Mouse (Mus musculus): Measurements from ENCODE around the gene Scgn.
A peak's percentile ranks its signal among the peaks of the same experiment; 100 is the strongest.

Scgn gene

GRCm38 (mm10) chr13:23971870-23972269 lies 19.1 kb downstream of the Scgn start:
- Histone ChIP-seq H3K36me3 (ENCODE audit: control insufficient read depth, insufficient read depth, low read length, poor library complexity, severe bottlenecking) (no peaks in the 10 kb centered on the region), H3K27me3 (ENCODE audit: control insufficient read depth, insufficient read depth, low read length, poor library complexity, severe bottlenecking) (no peaks in the 10 kb centered on the region)
- no peak for DNase-seq (ENCODE audit: low read depth, low spot score)

- no peaks in the 10 kb centered on the region for H3K27me3 ChIP-seq (ENCODE audit: control insufficient read depth, insufficient read depth, low read length, poor library complexity, severe bottlenecking)
- DNase-seq (ENCODE audit: low read depth, low spot score), result no peak
- no peaks in the 10 kb centered on the region for H3K36me3 ChIP-seq (ENCODE audit: control insufficient read depth, insufficient read depth, low read length, poor library complexity, severe bottlenecking)
These were observed 26.1 kb downstream of the Scgn start for GRCm38 (mm10) chr13:23964909-23965308.

- H3K27me3 ChIP-seq (ENCODE audit: control insufficient read depth, insufficient read depth, low read length, poor library complexity, severe bottlenecking), result no peaks in the 10 kb centered on the region
- no peaks in the 10 kb centered on the region for H3K36me3 ChIP-seq (ENCODE audit: control insufficient read depth, insufficient read depth, low read length, poor library complexity, severe bottlenecking)
- no peak for DNase-seq (ENCODE audit: low read depth, low spot score)
These were observed 31.2 kb downstream of the Scgn start for GRCm38 (mm10) chr13:23959776-23960175.

GRCm38 (mm10) chr13:23950928-23951327 lies 40.1 kb downstream of the Scgn start:
- peak; percentile 85 for DNase-seq (ENCODE audit: low read depth, low spot score)
- Histone ChIP-seq H3K27me3 (ENCODE audit: control insufficient read depth, insufficient read depth, low read length, poor library complexity, severe bottlenecking) (no peaks in the 10 kb centered on the region), H3K36me3 (ENCODE audit: control insufficient read depth, insufficient read depth, low read length, poor library complexity, severe bottlenecking) (no peaks in the 10 kb centered on the region)

GRCm38 (mm10) chr13:23949484-23950246 lies 41.3 kb downstream of the Scgn start:
- no peaks in the 10 kb centered on the region for H3K36me3 ChIP-seq (ENCODE audit: control insufficient read depth, insufficient read depth, low read length, poor library complexity, severe bottlenecking)
- no peaks in the 10 kb centered on the region for H3K27me3 ChIP-seq (ENCODE audit: control insufficient read depth, insufficient read depth, low read length, poor library complexity, severe bottlenecking)
- no peak for DNase-seq (ENCODE audit: low read depth, low spot score)

GRCm38 (mm10) chr13:23946254-23946653 lies 44.8 kb downstream of the Scgn start:
- H3K27me3 ChIP-seq (ENCODE audit: control insufficient read depth, insufficient read depth, low read length, poor library complexity, severe bottlenecking), result no peaks in the 10 kb centered on the region
- no peaks in the 10 kb centered on the region for H3K36me3 ChIP-seq (ENCODE audit: control insufficient read depth, insufficient read depth, low read length, poor library complexity, severe bottlenecking)
- no peak for DNase-seq (ENCODE audit: low read depth, low spot score)

- peak; percentile 48 for DNase-seq (ENCODE audit: low read depth, low spot score)
These were observed 48.2 kb downstream of the Scgn start for GRCm38 (mm10) chr13:23942861-23943260.

GRCm38 (mm10) chr13:23940291-23940690 lies 50.7 kb downstream of the Scgn start:
- no peaks in the 10 kb centered on the region for H3K27me3 ChIP-seq (ENCODE audit: control insufficient read depth, insufficient read depth, low read length, poor library complexity, severe bottlenecking)
- DNase-seq (ENCODE audit: low read depth, low spot score), result no peak

More at GRCm38 (mm10) chr13:23942861-23943260, 48.2 kb downstream of the Scgn start:
- H3K27me3 ChIP-seq (ENCODE audit: control insufficient read depth, insufficient read depth, low read length, poor library complexity, severe bottlenecking), result no peaks in the 10 kb centered on the region
- no peaks in the 10 kb centered on the region for H3K36me3 ChIP-seq (ENCODE audit: control insufficient read depth, insufficient read depth, low read length, poor library complexity, severe bottlenecking)

GRCm38 (mm10) chr13:23938699-23939098 lies 52.3 kb downstream of the Scgn start:
- H3K27me3 ChIP-seq (ENCODE audit: control insufficient read depth, insufficient read depth, low read length, poor library complexity, severe bottlenecking), result no peaks in the 10 kb centered on the region
- H3K36me3 ChIP-seq (ENCODE audit: control insufficient read depth, insufficient read depth, low read length, poor library complexity, severe bottlenecking), result no peaks in the 10 kb centered on the region
- no peak for DNase-seq (ENCODE audit: low read depth, low spot score)

More at GRCm38 (mm10) chr13:23940291-23940690, 50.7 kb downstream of the Scgn start:
- H3K36me3 ChIP-seq (ENCODE audit: control insufficient read depth, insufficient read depth, low read length, poor library complexity, severe bottlenecking), result no peaks in the 10 kb centered on the region

GRCm38 (mm10) chr13:23934211-23934520 lies 56.8 kb downstream of the Scgn start, which contains the start of gene Hist1h2aa:
Hist1h2aa (plus strand) TSS chr13:23934462.
- Histone ChIP-seq H3K27me3 (ENCODE audit: control insufficient read depth, insufficient read depth, low read length, poor library complexity, severe bottlenecking) (no peaks in the 10 kb centered on the region), H3K36me3 (ENCODE audit: control insufficient read depth, insufficient read depth, low read length, poor library complexity, severe bottlenecking) (no peaks in the 10 kb centered on the region)
- DNase-seq (ENCODE audit: low read depth, low spot score), result no peak

- Histone ChIP-seq H3K36me3 (ENCODE audit: control insufficient read depth, insufficient read depth, low read length, poor library complexity, severe bottlenecking) (no peaks in the 10 kb centered on the region), H3K27me3 (ENCODE audit: control insufficient read depth, insufficient read depth, low read length, poor library complexity, severe bottlenecking) (no peaks in the 10 kb centered on the region)
- DNase-seq (ENCODE audit: low read depth, low spot score), result no peak
These were observed 57.4 kb downstream of the Scgn start, which contains the start of gene Hist1h2ba for GRCm38 (mm10) chr13:23933421-23934210. Hist1h2ba (minus strand) TSS chr13:23934156.

- Histone ChIP-seq H3K36me3 (ENCODE audit: control insufficient read depth, insufficient read depth, low read length, poor library complexity, severe bottlenecking) (no peaks in the 10 kb centered on the region), H3K27me3 (ENCODE audit: control insufficient read depth, insufficient read depth, low read length, poor library complexity, severe bottlenecking) (no peaks in the 10 kb centered on the region)
- DNase-seq (ENCODE audit: low read depth, low spot score), result no peak
These were observed 60.1 kb downstream of the Scgn start for GRCm38 (mm10) chr13:23930904-23931303.

GRCm38 (mm10) chr13:23930461-23930860 lies 60.6 kb downstream of the Scgn start:
- no peaks in the 10 kb centered on the region for H3K27me3 ChIP-seq (ENCODE audit: control insufficient read depth, insufficient read depth, low read length, poor library complexity, severe bottlenecking)
- DNase-seq (ENCODE audit: low read depth, low spot score), result no peak
- H3K36me3 ChIP-seq (ENCODE audit: control insufficient read depth, insufficient read depth, low read length, poor library complexity, severe bottlenecking), result no peaks in the 10 kb centered on the region

GRCm38 (mm10) chr13:23928637-23929036 lies 62.4 kb downstream of the Scgn start:
- DNase-seq (ENCODE audit: low read depth, low spot score), result no peak
- no peaks in the 10 kb centered on the region for H3K27me3 ChIP-seq (ENCODE audit: control insufficient read depth, insufficient read depth, low read length, poor library complexity, severe bottlenecking)

GRCm38 (mm10) chr13:23925792-23926191 lies 65.2 kb downstream of the Scgn start:
- Histone ChIP-seq H3K27me3 (ENCODE audit: control insufficient read depth, insufficient read depth, low read length, poor library complexity, severe bottlenecking) (no peaks in the 10 kb centered on the region), H3K36me3 (ENCODE audit: control insufficient read depth, insufficient read depth, low read length, poor library complexity, severe bottlenecking) (no peaks in the 10 kb centered on the region)
- DNase-seq (ENCODE audit: low read depth, low spot score), result no peak

More at GRCm38 (mm10) chr13:23928637-23929036, 62.4 kb downstream of the Scgn start:
- H3K36me3 ChIP-seq (ENCODE audit: control insufficient read depth, insufficient read depth, low read length, poor library complexity, severe bottlenecking), result no peaks in the 10 kb centered on the region

Data from splenic B cell, adult 2 months (primary cell).